Mouse (Mus musculus) midbrain, embryonic 14.5 days (tissue): ENCODE measurements around the gene Wwp2. TPM values are rescaled to one million over a fixed set of nuclear protein-coding genes. Genes with fewer than 3 reads are reported as not detected.
A peak's percentile ranks its signal among the peaks of the same experiment; 100 is the strongest.

Experiments
- ATAC-seq: fragments of 200-750 bp; cut with Nextera tagmentation; 2 replicates; pipeline ENCODE4 v1.8.0; 2017; ENCODE audit warnings: moderate number of reproducible peaks, moderate library complexity; ENCODE audit not compliant: low FRiP score, low TSS enrichment
- DNase-seq: peaks from one replicate; pipeline ENCODE4 v3.0.0-alpha.2; 2015
- H3K27ac ChIP-seq: fragments of 300-500 bp; sonication (generic); replicated peaks from 2 replicates; pipeline ENCODE4 v1.5.1; 2014; ENCODE audit warnings: mild to moderate bottlenecking, low read depth, low read length, moderate library complexity
- H3K27me3 ChIP-seq: fragments of 300-500 bp; sonication (generic); 2 replicates; pipeline ENCODE4 v1.6.1; 2014; ENCODE audit warnings: low read length, control low read depth, mixed read lengths; ENCODE audit not compliant: control insufficient read depth, insufficient read depth
- H3K36me3 ChIP-seq: fragments of 300-500 bp; sonication (generic); 2 replicates; pipeline ENCODE4 v1.6.1; 2014; ENCODE audit warnings: low read length, control low read depth; ENCODE audit not compliant: control insufficient read depth, insufficient read depth
- H3K4me1 ChIP-seq: fragments of 300-500 bp; sonication (generic); 2 replicates; pipeline ENCODE4 v1.6.1; 2014; ENCODE audit warnings: mild to moderate bottlenecking, antibody characterized with exemption, low read length, control low read depth; ENCODE audit not compliant: control insufficient read depth, insufficient read depth
- H3K4me2 ChIP-seq: fragments of 300-500 bp; sonication (generic); 2 replicates; pipeline ENCODE4 v1.6.1; 2014; ENCODE audit warnings: mild to moderate bottlenecking, low read length, moderate library complexity
- H3K4me3 ChIP-seq: fragments of 300-500 bp; sonication (generic); replicated peaks from 2 replicates; pipeline ENCODE4 v1.5.1; 2014; ENCODE audit warnings: low read depth, low read length
- H3K9ac ChIP-seq: fragments of 300-500 bp; sonication (generic); replicated peaks from 2 replicates; pipeline ENCODE4 v1.6.1; 2014; ENCODE audit warnings: mild to moderate bottlenecking, low read length, moderate library complexity
- H3K9me3 ChIP-seq: fragments of 300-500 bp; sonication (generic); 2 replicates; pipeline ENCODE4 v1.6.1; 2016; ENCODE audit warnings: low read length, control low read depth, mixed read lengths; ENCODE audit not compliant: control insufficient read depth
- WGBS: fragments of 180-500 bp; shearing (Covaris S2); extraction: QIAGEN DNeasy Blood & Tissue Kit; methylation state at CpG from one replicate; pipeline ENCODE4 v1.1.7; 2014; 5-methylcytosine and 5-hydroxymethylcytosine counted together
- polyA plus RNA-seq: library from polyadenylated mRNA; unstranded; fragments of >200 nt; fragmentation: Nextera tagmentation; extraction: Ambion mirVana; gene quantifications from 2 replicates; pipeline ENCODE4 v1.2.1, GENCODE M21; 2014

The Wwp2 gene
- polyA plus RNA-seq, 1 experiment from 2014 or later = 50.5 TPM

- Histone ChIP-seq H3K4me2 (no peak overlapping the region), H3K9me3 (no peaks in the 10 kb centered on the region), H3K4me3 (no peak overlapping the region), H3K9ac (no peak overlapping the region), H3K27ac (no peak overlapping the region), H3K27me3 (no peaks in the 10 kb centered on the region), H3K4me1 (no peaks in the 10 kb centered on the region), H3K36me3 (peaks cover 13% of the 10 kb centered on the region)
- 92% methylated on average over 8 of the region's 8 CpGs for WGBS
- no peak for ATAC-seq
- DNase-seq = no peak
These were observed 66.2 kb downstream of the Wwp2 start for GRCm38 (mm10) chr8:107502407-107502806.

GRCm38 (mm10) chr8:107502922-107503321 is 66.8 kb downstream of the Wwp2 start:
- Histone ChIP-seq H3K27me3 (no peaks in the 10 kb centered on the region), H3K36me3 (peaks cover 17% of the 10 kb centered on the region), H3K4me3 (no peak overlapping the region), H3K4me1 (no peaks in the 10 kb centered on the region), H3K27ac (no peak overlapping the region), H3K9ac (no peak overlapping the region), H3K4me2 (no peak overlapping the region), H3K9me3 (no peaks in the 10 kb centered on the region)
- DNase-seq = no peak
- no peak for ATAC-seq
- 61% methylated on average over 3 of the region's 3 CpGs for WGBS

DNA sequence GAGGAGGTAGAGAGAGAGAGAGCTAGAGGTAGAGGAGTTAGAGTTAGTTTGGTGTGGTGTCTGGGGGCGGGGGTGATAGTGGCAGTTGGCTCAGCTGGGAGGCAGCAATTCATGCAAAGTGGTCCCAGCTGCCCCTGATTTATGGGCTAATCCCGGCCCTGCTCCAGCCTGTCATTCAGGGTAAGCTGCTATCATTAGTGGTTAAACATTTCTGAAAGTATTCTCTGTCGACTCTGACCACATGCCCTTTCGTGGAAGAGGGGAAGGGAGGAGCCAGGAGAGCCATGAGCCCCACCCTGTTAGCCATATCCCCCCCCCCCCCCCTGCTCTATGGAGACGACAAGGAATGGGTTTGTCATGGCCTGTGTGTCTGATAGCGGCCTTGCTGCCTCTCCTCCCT is 67.2 kb downstream of the Wwp2 start:
- WGBS = 12% methylated on average over 6 of the region's 6 CpGs
- DNase-seq (peak; percentile 23), ATAC-seq (no peak; the same call in 1 of the 2 replicates)
- no peak overlapping the region for H3K4me3 ChIP-seq
- H3K4me2 ChIP-seq = no peak overlapping the region
- H3K9me3 ChIP-seq = no peaks in the 10 kb centered on the region
- H3K27ac ChIP-seq = peak overlapping the region; percentile 32; the same call in 1 of the 2 replicates
- H3K4me1 ChIP-seq = no peaks in the 10 kb centered on the region
- no peak overlapping the region for H3K9ac ChIP-seq
- no peaks in the 10 kb centered on the region for H3K27me3 ChIP-seq
- H3K36me3 ChIP-seq = peaks cover 17% of the 10 kb centered on the region

- 91% methylated on average over 13 of the region's 13 CpGs for WGBS
- DNase-seq (no peak), ATAC-seq (no peak)
- H3K27ac ChIP-seq = no peak overlapping the region
- no peak overlapping the region for H3K4me2 ChIP-seq
- no peak overlapping the region for H3K9ac ChIP-seq
- H3K27me3 ChIP-seq = no peaks in the 10 kb centered on the region
- H3K4me3 ChIP-seq = no peak overlapping the region
- H3K36me3 ChIP-seq = peaks cover 17% of the 10 kb centered on the region
- no peaks in the 10 kb centered on the region for H3K9me3 ChIP-seq
- H3K4me1 ChIP-seq = no peaks in the 10 kb centered on the region
These were observed 68.2 kb downstream of the Wwp2 start for GRCm38 (mm10) chr8:107504239-107504985.

DNA sequence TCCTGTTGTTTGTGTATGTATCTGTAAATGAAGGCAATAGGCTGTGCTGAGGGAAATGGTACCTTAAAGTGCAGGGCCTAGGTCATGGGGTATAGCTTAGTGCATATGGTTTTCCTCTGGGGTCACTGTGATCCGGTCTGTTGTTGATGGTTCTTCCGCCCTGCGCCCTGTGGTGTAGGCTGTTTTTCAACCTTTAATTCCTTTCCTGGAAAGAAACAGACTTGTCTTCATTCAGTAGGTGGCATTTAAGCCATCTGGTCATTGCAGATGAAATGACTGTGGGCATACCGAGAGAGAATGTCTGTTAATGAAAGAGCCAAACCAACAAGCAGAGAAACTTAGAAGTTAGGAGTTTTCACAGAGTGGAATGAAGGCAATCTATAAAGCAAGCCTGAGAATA is 69.1 kb downstream of the Wwp2 start:
- no peak for ATAC-seq
- no peaks in the 10 kb centered on the region for H3K4me1 ChIP-seq
- H3K27ac ChIP-seq = no peak overlapping the region
- DNase-seq = no peak
- H3K4me2 ChIP-seq = no peak overlapping the region
- no peaks in the 10 kb centered on the region for H3K9me3 ChIP-seq
- H3K9ac ChIP-seq = no peak overlapping the region
- no peaks in the 10 kb centered on the region for H3K27me3 ChIP-seq
- peaks cover 17% of the 10 kb centered on the region for H3K36me3 ChIP-seq
- no peak overlapping the region for H3K4me3 ChIP-seq
- 85% methylated on average over 4 of the region's 4 CpGs for WGBS

GRCm38 (mm10) chr8:107507019-107507418 is 70.9 kb downstream of the Wwp2 start:
- WGBS = 97% methylated on average over 1 of the region's 1 CpGs
- no peak for ATAC-seq

DNA sequence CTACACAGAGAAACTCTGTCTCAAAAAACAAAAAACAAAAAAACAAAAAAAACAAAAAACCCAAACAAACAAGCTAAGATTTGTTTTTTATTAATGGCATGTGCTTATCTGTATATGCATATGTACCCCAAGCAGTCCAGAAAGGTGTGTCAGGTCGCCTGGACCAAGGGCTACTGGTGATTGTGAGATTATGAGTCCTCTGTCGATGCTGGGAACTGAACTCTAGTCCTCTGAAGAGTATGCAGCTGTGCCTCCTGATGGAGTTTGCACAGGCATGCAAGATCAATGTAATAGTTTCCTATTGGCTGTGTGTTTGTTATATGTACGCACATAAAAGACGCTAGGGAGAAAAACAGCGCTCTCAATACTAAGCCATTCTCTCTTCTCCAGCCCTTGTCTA is 74.0 kb downstream of the Wwp2 start:
- no peak overlapping the region for H3K4me3 ChIP-seq
- H3K9me3 ChIP-seq = no peaks in the 10 kb centered on the region
- WGBS = 96% methylated on average over 5 of the region's 5 CpGs
- no peak overlapping the region for H3K27ac ChIP-seq
- H3K36me3 ChIP-seq = peaks cover 19% of the 10 kb centered on the region
- ATAC-seq = no peak
- no peak overlapping the region for H3K4me2 ChIP-seq
- H3K4me1 ChIP-seq = no peaks in the 10 kb centered on the region
- no peaks in the 10 kb centered on the region for H3K27me3 ChIP-seq
- DNase-seq = no peak
- no peak overlapping the region for H3K9ac ChIP-seq

More at GRCm38 (mm10) chr8:107507019-107507418, 70.9 kb downstream of the Wwp2 start:
- Histone ChIP-seq H3K9ac (no peak overlapping the region), H3K4me1 (no peaks in the 10 kb centered on the region), H3K9me3 (no peaks in the 10 kb centered on the region), H3K4me2 (no peak overlapping the region), H3K27me3 (no peaks in the 10 kb centered on the region), H3K27ac (no peak overlapping the region), H3K4me3 (no peak overlapping the region), H3K36me3 (peaks cover 17% of the 10 kb centered on the region)
- DNase-seq = no peak

DNA sequence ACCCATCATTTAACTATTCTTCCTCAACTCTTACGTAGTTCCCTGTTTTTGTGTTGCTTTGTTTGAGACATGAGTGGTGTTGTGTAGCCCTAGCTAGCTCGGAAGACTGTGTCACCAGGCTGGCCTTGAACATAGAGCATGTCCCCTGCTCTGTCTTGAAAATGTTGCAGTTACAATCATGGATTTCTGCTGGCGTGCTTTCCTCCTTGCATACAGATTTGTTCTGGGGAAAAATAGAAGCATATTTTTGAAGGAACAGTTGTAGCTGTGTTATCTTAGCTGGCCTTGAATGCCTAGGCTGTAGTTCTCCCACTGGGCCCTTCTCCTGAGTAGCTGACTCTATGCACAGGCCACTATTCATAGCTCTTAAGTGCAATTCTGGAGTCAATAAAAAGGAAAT is 74.6 kb downstream of the Wwp2 start:
- no peak for DNase-seq
- H3K27ac ChIP-seq = no peak overlapping the region
- no peak overlapping the region for H3K4me2 ChIP-seq
- H3K36me3 ChIP-seq = peaks cover 19% of the 10 kb centered on the region
- H3K27me3 ChIP-seq = no peaks in the 10 kb centered on the region
- no peaks in the 10 kb centered on the region for H3K4me1 ChIP-seq
- ATAC-seq = no peak
- no peaks in the 10 kb centered on the region for H3K9me3 ChIP-seq
- H3K4me3 ChIP-seq = no peak overlapping the region
- whole genome bisulfite sequencing = 95% methylated on average over 3 of the region's 3 CpGs
- H3K9ac ChIP-seq = no peak overlapping the region

GRCm38 (mm10) chr8:107513249-107513648 is 77.1 kb downstream of the Wwp2 start:
- DNase-seq (no peak), ATAC-seq (no peak)
- Histone ChIP-seq H3K27ac (no peak overlapping the region), H3K4me2 (no peak overlapping the region), H3K9ac (no peak overlapping the region), H3K36me3 (peaks cover 6% of the 10 kb centered on the region), H3K27me3 (no peaks in the 10 kb centered on the region), H3K9me3 (no peaks in the 10 kb centered on the region), H3K4me1 (no peaks in the 10 kb centered on the region), H3K4me3 (no peak overlapping the region)
- 89% methylated on average over 2 of the region's 2 CpGs for WGBS
